Mouse (Mus musculus) kidney, postnatal 0 days (tissue): ENCODE measurements around the gene Tapt1. TPM values are rescaled to one million over a fixed set of nuclear protein-coding genes. Genes with fewer than 3 reads are reported as not detected.
A peak's percentile ranks its signal among the peaks of the same experiment; 100 is the strongest.

Experiments used
- ATAC-seq: fragments of 200-750 bp; cut with Nextera tagmentation; replicated peaks from 2 replicates; pipeline ENCODE4 v1.8.0; 2017; ENCODE audit warnings: low read depth, moderate number of reproducible peaks, moderate TSS enrichment, moderate library complexity; ENCODE audit not compliant: low FRiP score
- DNase-seq: peaks from one replicate; pipeline ENCODE4 v3.0.0-alpha.2; 2016; ENCODE audit warnings: low spot score
- H3K27ac ChIP-seq: fragments of 300-500 bp; sonication (generic); 2 replicates; pipeline ENCODE4 v1.5.1; 2014; ENCODE audit warnings: mild to moderate bottlenecking
- H3K27me3 ChIP-seq: fragments of 300-500 bp; sonication (generic); 2 replicates; pipeline ENCODE4 v1.6.1; 2014; ENCODE audit warnings: low read length, mixed read lengths; ENCODE audit not compliant: insufficient read depth
- H3K36me3 ChIP-seq: fragments of 300-500 bp; sonication (generic); 2 replicates; pipeline ENCODE4 v1.6.1; 2014; ENCODE audit warnings: low read length, mixed read lengths; ENCODE audit not compliant: insufficient read depth
- H3K4me1 ChIP-seq: fragments of 300-500 bp; sonication (generic); replicated peaks from 2 replicates; pipeline ENCODE4 v1.6.1; 2014; ENCODE audit warnings: antibody characterized with exemption, low read length, mixed read lengths; ENCODE audit not compliant: insufficient read depth
- H3K4me2 ChIP-seq: fragments of 300-500 bp; sonication (generic); 2 replicates; pipeline ENCODE4 v1.6.1; 2014; ENCODE audit warnings: mild to moderate bottlenecking, low read length, moderate library complexity, mixed read lengths
- H3K4me3 ChIP-seq: fragments of 300-500 bp; sonication (generic); replicated peaks from 2 replicates; pipeline ENCODE4 v1.5.1; 2014; ENCODE audit warnings: low read depth, low read length
- H3K9ac ChIP-seq: fragments of 300-500 bp; sonication (generic); 2 replicates; pipeline ENCODE4 v1.6.1; 2014; ENCODE audit warnings: low read depth, low read length
- H3K9me3 ChIP-seq: fragments of 300-500 bp; sonication (generic); replicated peaks from 2 replicates; pipeline ENCODE4 v1.6.1; 2016; ENCODE audit warnings: low read length, inconsistent platforms, mixed read lengths
- CTCF ChIP-seq: IDR thresholded peaks from 2 replicates; pipeline ENCODE4 v1.5.1; 2016; ENCODE audit warnings: antibody characterized with exemption, low read depth, mild to moderate bottlenecking, moderate library complexity
- WGBS: fragments of 180-500 bp; shearing (Covaris S2); extraction: QIAGEN DNeasy Blood & Tissue Kit; methylation state at CpG from one replicate; pipeline ENCODE4 v1.1.7; 2014; 5-methylcytosine and 5-hydroxymethylcytosine counted together
- polyA plus RNA-seq: library from polyadenylated mRNA; unstranded; fragments of >200 nt; fragmentation: Nextera tagmentation; extraction: Ambion mirVana; gene quantifications from 2 replicates; pipeline ENCODE4 v1.2.1, GENCODE M21; 2015

Tapt1 gene
- polyA plus RNA-seq, 1 experiment from 2014 or later: 27.4 TPM

DNA sequence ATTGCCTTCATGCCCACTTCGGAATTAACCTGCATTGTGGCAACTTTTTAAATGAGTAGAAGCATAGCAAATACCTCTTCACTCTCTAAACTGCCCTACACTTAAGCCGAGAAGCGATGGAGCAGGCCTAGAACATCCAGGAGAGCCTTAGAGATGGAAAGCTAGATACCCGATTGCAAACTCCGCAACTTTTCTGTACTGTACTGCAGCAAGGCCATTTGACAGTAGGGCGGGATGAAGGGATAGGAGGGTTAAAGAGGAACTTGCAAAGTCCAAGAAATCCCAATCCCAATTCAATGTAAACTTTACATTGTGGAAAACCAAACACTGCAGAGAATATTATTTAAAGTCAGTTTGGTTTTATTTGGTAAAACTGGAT is 1.0 kb upstream of the Tapt1 start:
- Histone ChIP-seq H3K4me1 (peaks cover 12% of the 10 kb centered on the region), H3K27ac (peak overlapping the region; percentile 96), H3K4me3 (peak overlapping the region; percentile 100), H3K9me3 (no peaks in the 10 kb centered on the region), H3K27me3 (no peaks in the 10 kb centered on the region), H3K36me3 (no peaks in the 10 kb centered on the region), H3K4me2 (peak overlapping the region; percentile 76), H3K9ac (peak overlapping the region; percentile 98)
- DNase-seq (peak; percentile 28), ATAC-seq (no peak)
- 4% methylated on average over 6 of the region's 6 CpGs for WGBS
- TF ChIP-seq CTCF: no peak

DNA sequence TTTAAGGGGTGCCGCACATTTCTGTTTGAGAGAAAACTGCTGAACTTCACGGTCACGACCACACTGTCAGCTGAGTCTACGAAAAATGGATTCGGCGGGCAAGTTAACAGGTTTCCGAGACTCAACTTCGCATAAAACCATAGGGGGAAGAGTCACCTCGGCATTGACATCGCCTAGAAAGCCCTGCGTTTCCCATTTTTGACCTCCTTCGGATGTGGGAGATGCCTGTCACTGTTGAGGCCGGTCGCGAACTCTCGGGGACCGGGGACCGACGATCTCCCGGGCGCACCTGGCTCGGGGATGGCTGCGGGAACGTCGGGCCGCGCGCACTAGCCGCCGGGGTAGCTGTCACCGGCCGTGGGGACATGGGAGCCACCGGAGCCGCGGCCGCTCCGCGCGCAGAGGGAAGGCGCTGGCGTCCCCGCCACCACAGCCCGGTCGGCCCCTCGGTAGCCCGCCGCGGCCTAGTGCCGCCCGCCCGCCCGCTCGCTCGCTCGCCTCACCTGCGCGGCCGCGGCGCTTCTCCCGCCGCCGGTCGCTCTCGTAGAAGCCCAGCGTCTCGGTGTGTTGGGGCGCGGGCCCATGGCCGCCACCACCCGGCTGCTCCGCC is 410 bp downstream of the Tapt1 start:
- DNase-seq (peak; percentile 21), ATAC-seq (peak; percentile 70)
- TF ChIP-seq CTCF: no peak
- Histone ChIP-seq H3K27ac (peak overlapping the region; percentile 96), H3K9me3 (no peaks in the 10 kb centered on the region), H3K27me3 (no peaks in the 10 kb centered on the region), H3K36me3 (no peaks in the 10 kb centered on the region), H3K4me1 (peaks cover 12% of the 10 kb centered on the region), H3K4me3 (peak overlapping the region; percentile 100), H3K9ac (peak overlapping the region; percentile 98), H3K4me2 (peak overlapping the region; percentile 76)
- under 1% methylated on average over 52 of the region's 72 CpGs for WGBS

DNA sequence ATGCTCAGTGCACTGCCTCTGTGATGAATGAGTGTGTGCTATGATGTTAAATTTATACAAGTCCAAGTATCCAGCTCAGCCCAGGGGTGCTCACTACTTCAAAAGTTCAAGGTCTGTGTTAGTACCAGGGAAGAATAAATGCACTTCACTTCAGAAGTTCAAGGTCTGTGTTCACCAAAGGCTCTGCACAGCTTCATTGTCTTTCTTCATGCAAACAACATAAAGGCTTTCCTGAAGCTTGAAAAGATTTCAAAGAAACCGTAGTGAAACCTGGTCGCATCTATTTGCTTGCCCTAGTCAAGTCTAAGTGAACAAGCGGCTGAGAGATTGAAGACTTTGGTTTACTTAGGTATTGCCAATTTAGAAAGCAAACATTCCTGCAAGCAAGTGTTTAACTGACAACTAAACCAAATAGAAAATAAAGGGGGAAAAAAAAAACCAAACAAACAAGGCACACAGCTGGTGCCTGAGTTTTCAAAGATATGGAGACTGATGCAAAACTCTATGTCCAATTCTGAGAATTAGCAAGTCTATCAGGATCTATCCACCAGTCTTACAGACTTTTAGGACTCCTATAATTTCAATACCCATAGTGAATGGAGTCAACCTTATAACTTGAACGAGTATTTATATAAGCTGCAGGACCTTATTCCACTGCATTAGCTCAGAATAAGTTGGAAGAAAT is 1.4 kb downstream of the Tapt1 start:
- Histone ChIP-seq H3K36me3 (no peaks in the 10 kb centered on the region), H3K4me1 (peaks cover 12% of the 10 kb centered on the region), H3K27me3 (no peaks in the 10 kb centered on the region), H3K4me2 (peak overlapping the region; percentile 76), H3K4me3 (peak overlapping the region; percentile 100), H3K9me3 (no peaks in the 10 kb centered on the region), H3K9ac (peak overlapping the region; percentile 98; the same call in 1 of the 2 replicates), H3K27ac (no peak overlapping the region)
- no peak for ATAC-seq
- no peak for TF ChIP-seq CTCF
- WGBS: 72% methylated on average over 4 of the region's 4 CpGs
- DNase-seq: no peak

DNA sequence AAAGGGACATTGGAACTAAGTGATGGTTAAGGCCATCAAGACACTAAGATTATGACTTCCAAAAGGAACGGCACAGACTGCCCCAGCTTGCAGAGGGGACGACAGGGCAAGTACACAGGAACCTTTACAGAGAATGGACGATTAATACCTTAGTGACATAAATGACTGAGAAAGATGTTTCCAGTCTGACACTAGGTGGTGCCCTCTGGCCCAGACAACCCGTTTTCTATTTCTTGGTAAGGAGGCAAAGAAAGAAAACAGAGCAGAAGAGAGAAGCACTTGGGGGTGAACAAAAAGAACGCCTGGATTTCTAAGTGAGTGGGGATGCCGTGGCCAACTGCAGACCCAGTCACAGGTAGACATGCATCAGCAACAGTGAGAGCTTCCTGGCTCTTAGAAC is 2.2 kb downstream of the Tapt1 start:
- Histone ChIP-seq H3K9ac (no peak overlapping the region), H3K4me1 (peaks cover 12% of the 10 kb centered on the region), H3K36me3 (no peaks in the 10 kb centered on the region), H3K4me2 (peak overlapping the region; percentile 18; the same call in 1 of the 2 replicates), H3K9me3 (no peaks in the 10 kb centered on the region), H3K4me3 (no peak overlapping the region), H3K27me3 (no peaks in the 10 kb centered on the region), H3K27ac (no peak overlapping the region)
- WGBS: 17% methylated on average over 6 of the region's 6 CpGs
- peak; percentile 70 for TF ChIP-seq CTCF
- ATAC-seq (no peak), DNase-seq (peak; percentile 63)

DNA sequence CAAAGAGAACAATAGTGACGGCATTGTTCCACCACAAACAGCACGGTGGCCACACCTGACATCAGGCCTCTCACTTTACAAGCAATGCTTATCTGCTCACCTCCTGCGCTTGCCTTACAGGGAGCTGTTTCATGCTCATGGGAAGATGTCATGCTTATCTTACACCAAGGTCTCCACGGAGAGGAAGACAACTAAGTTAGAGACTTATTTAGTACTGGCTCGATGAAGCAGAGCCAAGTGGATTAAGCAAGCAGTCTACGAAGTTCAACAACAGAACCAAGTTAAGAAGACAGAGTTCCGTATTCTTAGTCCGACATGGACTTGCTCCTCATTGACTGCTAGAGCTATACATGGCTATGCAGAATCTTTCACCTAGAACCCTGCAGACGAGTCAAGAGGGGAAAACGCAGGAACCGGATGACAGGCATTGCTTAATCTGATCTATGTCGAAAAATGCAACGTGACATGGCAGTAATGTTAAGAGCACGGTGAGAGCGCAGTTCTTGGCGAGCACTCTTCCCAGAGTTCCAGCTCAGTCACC is 3.0 kb downstream of the Tapt1 start:
- Histone ChIP-seq H3K36me3 (no peaks in the 10 kb centered on the region), H3K4me2 (no peak overlapping the region), H3K4me3 (no peak overlapping the region), H3K4me1 (peaks cover 12% of the 10 kb centered on the region), H3K9me3 (no peaks in the 10 kb centered on the region), H3K27ac (no peak overlapping the region), H3K27me3 (no peaks in the 10 kb centered on the region), H3K9ac (no peak overlapping the region)
- TF ChIP-seq CTCF: no peak
- DNase-seq (no peak), ATAC-seq (no peak)
- 87% methylated on average over 16 of the region's 16 CpGs for WGBS

DNA sequence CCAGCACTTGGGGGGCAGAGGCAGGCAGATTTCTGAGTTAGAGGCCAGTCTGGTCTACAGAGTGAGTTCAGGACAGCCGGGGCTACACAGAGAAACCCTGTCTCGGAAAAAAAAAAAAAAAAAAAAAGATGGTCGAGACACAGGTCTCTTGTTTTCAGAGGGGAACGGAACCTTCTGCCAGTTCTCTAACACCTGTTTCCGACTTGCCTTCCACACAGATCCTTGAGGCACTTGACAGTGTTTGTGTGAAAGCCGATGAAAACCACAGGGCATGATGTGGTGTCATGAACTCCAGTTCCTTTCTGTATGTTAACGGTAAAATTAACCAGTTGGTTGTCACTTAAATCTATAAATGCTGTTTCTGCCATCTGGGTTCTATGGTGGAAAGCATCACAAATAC is 6.0 kb downstream of the Tapt1 start:
- Histone ChIP-seq H3K36me3 (peaks cover 4% of the 10 kb centered on the region; the same call in 1 of the 2 replicates), H3K4me1 (peaks cover 11% of the 10 kb centered on the region), H3K27ac (no peak overlapping the region), H3K4me3 (no peak overlapping the region), H3K4me2 (no peak overlapping the region), H3K27me3 (no peaks in the 10 kb centered on the region), H3K9ac (no peak overlapping the region), H3K9me3 (no peaks in the 10 kb centered on the region)
- DNase-seq (no peak), ATAC-seq (no peak)
- WGBS: 82% methylated on average over 7 of the region's 7 CpGs
- TF ChIP-seq CTCF: no peak
